ENCODE assay signal across 9 mouse cellular contexts in genomic region chr10:78439550-78439949, GRCm38 (mm10). TPM values are rescaled to one million over a fixed set of nuclear protein-coding genes. Genes with fewer than 3 reads are reported as not detected.
A peak's percentile ranks its signal among the peaks of the same experiment; 100 is the strongest.
DNase-seq lines count a peak whose midpoint lies in the region; ATAC-seq and TF ChIP-seq lines count a peak whose summit lies in the region.
"Had no signal": no experiment of that assay in that cellular context is flagged by ENCODE, and none has a peak within 500 bp of the region (broad histone marks: within the 10 kb centered on the region; RNA-seq: fewer than 3 reads in every experiment).

No protein-coding gene starts in this region.

- H3K27me3 ChIP-seq in kidney, postnatal 0 days (ENCODE audit: insufficient read depth, low read length), result no peaks in the 10 kb centered on the region
- no peaks in the 10 kb centered on the region for H3K27me3 ChIP-seq in kidney, embryonic 15.5 days
- no peaks in the 10 kb centered on the region for H3K27me3 ChIP-seq in C2C12 (ENCODE audit: control insufficient read depth, insufficient read depth, insufficient read length)
- no peaks in the 10 kb centered on the region for H3K27me3 ChIP-seq in midbrain, embryonic 14.5 days (ENCODE audit: control insufficient read depth, insufficient read depth, low read length)

- TF ChIP-seq CTCF in kidney, postnatal 0 days (IDR thresholded peaks at IDR 0.05; ENCODE audit: low read depth), result peak; percentile 68
- TF ChIP-seq CTCF in C2C12 (IDR thresholded peaks at IDR 0.05; ENCODE audit: control insufficient read depth, insufficient read depth, insufficient read length), result peak; percentile 17

- DNase-seq in kidney, postnatal 0 days (ENCODE audit: low spot score), result no peak
- peak; percentile 56 for DNase-seq in ZHBTc4 (ENCODE audit: low read depth, low spot score)
- DNase-seq in midbrain, embryonic 14.5 days, result peak; percentile 32
- no peak for DNase-seq in frontal cortex, postnatal 10 days (ENCODE audit: low spot score in 2 of 2)
- no peak for DNase-seq in Muller cell, postnatal 12 days (ENCODE audit: inconsistent ontology term)
- DNase-seq: gastrocnemius, postnatal 25 days; layer of hippocampus, postnatal 36 days had no signal

- peaks cover 27% of the 10 kb centered on the region; the same call in 1 of the 2 replicates for H3K36me3 ChIP-seq in kidney, postnatal 0 days (ENCODE audit: insufficient read depth, low read length)
- H3K36me3 ChIP-seq in kidney, embryonic 15.5 days, result peaks cover 23% of the 10 kb centered on the region
- H3K36me3 ChIP-seq in C2C12 (ENCODE audit: control insufficient read depth, insufficient read depth), result no peaks in the 10 kb centered on the region
- peaks cover 28% of the 10 kb centered on the region for H3K36me3 ChIP-seq in midbrain, embryonic 14.5 days (ENCODE audit: control insufficient read depth, insufficient read depth, low read length)

- 63% methylated on average over 5 of the region's 5 CpGs for WGBS in kidney, postnatal 0 days
- WGBS in kidney, embryonic 15.5 days, result 56% methylated on average over 5 of the region's 5 CpGs
- 63% methylated on average over 5 of the region's 5 CpGs for WGBS in midbrain, embryonic 14.5 days

- no peaks in the 10 kb centered on the region for H3K79me2 ChIP-seq in C2C12 (ENCODE audit: control insufficient read depth, insufficient read depth)

- H3K27ac ChIP-seq in kidney, postnatal 0 days, result no peak overlapping the region
- no peak overlapping the region for H3K27ac ChIP-seq in kidney, embryonic 15.5 days
- H3K27ac ChIP-seq in midbrain, embryonic 14.5 days (replicated peaks; ENCODE audit: low read depth, low read length), result no peak overlapping the region

- no peak overlapping the region for H3K9ac ChIP-seq in kidney, postnatal 0 days (ENCODE audit: low read depth, low read length)
- H3K9ac ChIP-seq in kidney, embryonic 15.5 days, result no peak overlapping the region
- H3K9ac ChIP-seq in midbrain, embryonic 14.5 days (replicated peaks; ENCODE audit: low read length), result no peak overlapping the region

- H3K4me1 ChIP-seq in kidney, postnatal 0 days (replicated peaks; ENCODE audit: insufficient read depth, low read length), result no peaks in the 10 kb centered on the region
- no peaks in the 10 kb centered on the region for H3K4me1 ChIP-seq in kidney, embryonic 15.5 days
- no peaks in the 10 kb centered on the region for H3K4me1 ChIP-seq in midbrain, embryonic 14.5 days (ENCODE audit: control insufficient read depth, insufficient read depth, low read length)

- no peaks in the 10 kb centered on the region for H3K9me3 ChIP-seq in kidney, postnatal 0 days (replicated peaks; ENCODE audit: low read length)
- no peaks in the 10 kb centered on the region for H3K9me3 ChIP-seq in kidney, embryonic 15.5 days (replicated peaks)
- no peaks in the 10 kb centered on the region for H3K9me3 ChIP-seq in midbrain, embryonic 14.5 days (ENCODE audit: control insufficient read depth, low read length)

- H3K4me2 ChIP-seq in kidney, postnatal 0 days (ENCODE audit: low read length), result no peak overlapping the region
- H3K4me2 ChIP-seq in kidney, embryonic 15.5 days, result no peak overlapping the region
- H3K4me2 ChIP-seq in midbrain, embryonic 14.5 days (ENCODE audit: low read length), result no peak overlapping the region

- H3K79me3 ChIP-seq in C2C12 (ENCODE audit: low read depth), result no peaks in the 10 kb centered on the region

- no peak overlapping the region for H3K4me3 ChIP-seq in kidney, postnatal 0 days (replicated peaks; ENCODE audit: low read depth, low read length)
- no peak overlapping the region for H3K4me3 ChIP-seq in kidney, embryonic 15.5 days (replicated peaks)
- H3K4me3 ChIP-seq in C2C12 (ENCODE audit: insufficient read depth, poor library complexity, severe bottlenecking), result no peak overlapping the region
- H3K4me3 ChIP-seq in midbrain, embryonic 14.5 days (replicated peaks; ENCODE audit: low read depth, low read length), result no peak overlapping the region

- ATAC-seq in kidney, postnatal 0 days (replicated peaks; ENCODE audit: low FRiP score, low read depth), result no peak; the same call in 1 of the 2 replicates
- ATAC-seq in kidney, embryonic 15.5 days (replicated peaks; ENCODE audit: low FRiP score), result no peak
- peak; percentile 19; the same call in 1 of the 2 replicates for ATAC-seq in midbrain, embryonic 14.5 days (ENCODE audit: low FRiP score, low TSS enrichment)

- H3ac ChIP-seq in C2C12 (ENCODE audit: control insufficient read depth, insufficient read length, low read depth), result no peak overlapping the region

TF ChIP-seq in C2C12, 6 proteins besides CTCF, POLR2A, EP300 and RAD21:
- TF ChIP-seq MYOG (IDR thresholded peaks at IDR 0.05; ENCODE audit: control insufficient read depth, extremely low read depth, insufficient read length) (no peak), FOSL1 (IDR thresholded peaks at IDR 0.05; ENCODE audit: insufficient read depth, low read length, poor library complexity, severe bottlenecking) (no peak), USF1 (IDR thresholded peaks at IDR 0.05; ENCODE audit: low read depth) (no peak), CEBPB (IDR thresholded peaks at IDR 0.05; ENCODE audit: low read depth) (no peak), MYOD1 (IDR thresholded peaks at IDR 0.05; ENCODE audit: control insufficient read depth, insufficient read length, low read depth) (no peak), MAX (IDR thresholded peaks at IDR 0.05) (no peak)
TF ChIP-seq in C2C12: peak in this region for 0.

RNA-seq across cellular contexts. Expression of gene Cstb, which starts 14.1 kb away (rescaled TPM):
- polyA plus RNA-seq in kidney, postnatal 0 days (2015; fragmentation: Nextera tagmentation; extraction: Ambion mirVana), result 402 and 433 TPM in 2 replicates
- 182 and 209 TPM in 2 replicates for polyA plus RNA-seq in kidney, embryonic 15.5 days (2015; fragmentation: Nextera tagmentation; extraction: Ambion mirVana)
- polyA plus RNA-seq in C2C12 (2012; fragmentation: generic; extraction: Trizol), result 355 TPM
- polyA plus RNA-seq in midbrain, embryonic 14.5 days (2014; fragmentation: Nextera tagmentation; extraction: Ambion mirVana), result 100 and 102 TPM in 2 replicates

RNA-seq across cellular contexts. Expression of gene Pdxk, which starts 25.2 kb away (rescaled TPM):
- polyA plus RNA-seq in kidney, postnatal 0 days (2015; fragmentation: Nextera tagmentation; extraction: Ambion mirVana), result 24.0 and 25.2 TPM in 2 replicates
- polyA plus RNA-seq in kidney, embryonic 15.5 days (2015; fragmentation: Nextera tagmentation; extraction: Ambion mirVana), result 17.2 and 20.4 TPM in 2 replicates
- polyA plus RNA-seq in C2C12 (2012; fragmentation: generic; extraction: Trizol), result 10.6 TPM
- polyA plus RNA-seq in midbrain, embryonic 14.5 days (2014; fragmentation: Nextera tagmentation; extraction: Ambion mirVana), result 22.6 and 23.7 TPM in 2 replicates

RNA-seq across cellular contexts. Expression of gene Rrp1, which starts 26.7 kb away (rescaled TPM):
- polyA plus RNA-seq in kidney, postnatal 0 days (2015; fragmentation: Nextera tagmentation; extraction: Ambion mirVana), result 232 and 262 TPM in 2 replicates
- 287 and 316 TPM in 2 replicates for polyA plus RNA-seq in kidney, embryonic 15.5 days (2015; fragmentation: Nextera tagmentation; extraction: Ambion mirVana)
- 154 TPM for polyA plus RNA-seq in C2C12 (2012; fragmentation: generic; extraction: Trizol)
- polyA plus RNA-seq in midbrain, embryonic 14.5 days (2014; fragmentation: Nextera tagmentation; extraction: Ambion mirVana), result 305 and 353 TPM in 2 replicates

Comparison
In these comparisons a context has a peak if more than half of its experiments do, and no peak if none do; other contexts are left out.
1. DNase-seq: peak in ZHBTc4 (single experiment) and midbrain, embryonic 14.5 days (single experiment); none in kidney, postnatal 0 days (single experiment), frontal cortex, postnatal 10 days (0 of 2) and Muller cell, postnatal 12 days (single experiment).